Mouse (Mus musculus) embryo, embryonic 11.5 days (tissue): ENCODE results near the gene Sap30.

Experiments
- DNase-seq: peaks from one replicate; pipeline ENCODE4 v3.0.0-alpha.2; 2012; ENCODE audit warnings: low read depth, low spot score

Sap30 gene

DNA sequence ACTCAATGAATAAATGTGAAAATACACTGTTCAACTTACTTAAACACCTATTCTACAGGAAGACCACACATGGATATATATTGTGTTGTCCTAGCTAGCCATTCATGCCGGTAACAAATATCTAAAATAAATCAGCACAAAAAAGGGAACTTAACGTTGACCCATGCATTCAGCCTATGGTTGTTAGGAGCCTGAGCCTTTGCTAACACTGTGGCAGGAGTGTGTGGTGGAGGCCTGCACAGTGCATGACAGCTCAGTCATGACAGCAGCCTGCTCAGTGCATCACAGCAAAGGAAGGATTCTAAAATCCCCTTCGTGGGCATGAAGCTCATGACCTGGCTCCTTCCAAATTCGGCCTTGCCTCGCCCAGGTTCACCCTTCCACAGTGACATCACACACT is 46.1 kb downstream of the Sap30 start:
- DNase-seq, result no peak

DNA sequence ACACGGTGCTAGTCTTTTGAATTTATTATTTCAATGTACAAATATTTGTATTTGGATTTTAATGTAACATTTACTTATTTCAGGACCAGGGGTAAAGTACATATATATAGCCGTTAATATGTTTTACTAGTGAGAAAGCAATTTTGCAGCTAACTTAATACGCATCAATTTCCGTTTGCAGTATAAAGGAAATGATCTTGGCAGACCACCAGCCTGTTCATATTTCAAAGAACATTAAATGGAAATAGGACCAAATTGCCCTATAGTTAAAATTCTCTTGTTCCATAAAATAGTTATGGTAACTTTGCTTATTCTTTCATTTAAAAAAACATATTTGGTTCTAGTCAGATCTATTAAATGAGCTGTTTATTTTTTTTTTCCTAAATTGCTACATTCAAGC is 46.5 kb downstream of the Sap30 start:
- no peak for DNase-seq

DNA sequence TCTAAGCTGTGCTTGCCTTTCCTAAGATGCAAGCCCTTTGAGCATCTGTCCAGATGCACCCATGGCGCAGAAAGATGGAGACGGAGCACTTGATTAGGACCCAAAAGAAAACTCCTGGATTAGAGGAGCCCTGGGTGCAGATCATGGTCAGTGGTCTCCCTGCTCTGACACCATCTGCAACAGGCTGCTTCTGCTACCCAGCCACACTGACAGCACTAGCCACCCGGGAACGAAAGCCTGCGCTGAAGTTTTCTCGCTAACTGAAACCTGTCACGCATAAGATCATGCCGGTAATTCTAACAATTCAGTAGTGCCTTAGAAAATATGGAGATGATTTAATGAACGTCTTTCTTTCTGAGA is 51.2 kb downstream of the Sap30 start:
- no peak for DNase-seq

DNA sequence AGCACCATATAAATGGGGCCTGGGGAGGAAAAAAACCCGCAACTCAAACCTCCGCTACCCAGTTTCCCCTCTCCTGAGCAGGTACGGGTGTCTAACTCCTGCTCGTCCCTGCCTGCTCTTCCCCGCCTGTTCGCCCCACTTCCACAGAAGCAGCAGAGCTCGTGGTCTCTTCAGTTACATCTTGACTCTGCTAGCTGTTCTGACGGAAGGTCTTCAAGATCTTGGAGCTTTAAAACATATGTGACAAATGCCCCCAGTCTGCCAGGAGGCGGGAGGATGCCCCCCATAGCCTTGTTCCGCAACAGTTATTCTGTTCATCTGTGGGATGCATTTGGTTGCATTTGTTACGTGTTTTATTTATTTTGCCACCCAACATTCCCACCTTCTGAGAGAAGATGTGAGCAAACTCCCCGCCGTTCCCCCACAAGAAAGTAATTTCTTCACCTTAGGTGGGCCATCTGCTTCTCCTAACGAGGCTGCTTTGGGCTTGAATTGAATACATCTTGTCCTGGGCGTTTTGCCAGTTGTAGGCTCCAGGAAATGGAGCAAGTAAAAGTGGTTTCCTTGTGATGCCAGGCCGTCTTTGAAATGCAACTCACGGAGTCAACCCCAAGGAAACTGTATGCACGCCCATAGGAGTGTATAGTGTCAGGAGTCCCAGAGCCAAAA is 51.8 kb downstream of the Sap30 start:
- no peak for DNase-seq

DNA sequence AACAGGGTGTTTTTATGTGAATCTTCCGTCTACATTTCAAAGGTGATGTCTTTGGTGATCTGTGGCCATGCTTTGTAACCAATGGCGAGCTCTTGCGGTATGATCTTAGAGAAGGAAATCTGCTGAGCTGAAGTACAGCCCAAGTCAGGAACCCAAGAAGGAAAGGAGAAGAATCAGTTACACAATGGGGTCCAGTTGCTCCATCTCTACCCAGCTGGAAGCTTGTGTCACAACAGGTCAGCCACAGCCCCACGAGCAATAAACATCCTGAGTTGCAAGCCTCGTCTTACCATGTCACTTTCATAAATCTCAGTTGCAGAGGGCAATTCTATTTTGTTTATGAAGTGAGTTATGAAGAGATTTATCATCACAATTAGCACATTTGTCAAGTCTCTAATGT is 54.9 kb downstream of the Sap30 start:
- no peak for DNase-seq
